Mouse (Mus musculus): Measurements from ENCODE around the gene Arhgef17. TPM values are rescaled to one million over a fixed set of nuclear protein-coding genes. Genes with fewer than 3 reads are reported as not detected.

Gene Arhgef17
- polyA plus RNA-seq, 1 experiment: 0.02 TPM

DNA sequence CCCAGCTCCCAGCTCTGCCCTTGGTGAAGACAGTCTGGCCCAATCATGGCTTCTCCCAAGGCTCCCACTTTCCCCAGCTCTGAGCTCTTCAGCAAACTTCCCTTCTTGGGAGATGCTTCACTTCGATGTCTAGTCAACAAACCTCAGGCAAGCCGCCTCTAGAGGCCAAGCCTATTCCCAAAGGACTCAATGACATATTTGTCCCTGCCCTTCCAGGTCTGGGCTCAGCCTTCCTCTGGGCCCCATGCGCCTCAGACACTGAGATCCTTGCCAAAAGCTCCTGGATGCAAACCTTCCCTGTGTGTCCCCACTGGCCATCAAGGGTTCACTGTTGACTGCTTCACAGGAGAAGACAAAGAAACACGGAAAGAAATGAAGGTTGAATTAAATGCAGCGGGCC lies 10.6 kb downstream of the Arhgef17 start:
- H3K27me3 ChIP-seq (ENCODE audit: control insufficient read depth): peaks cover 4% of the 10 kb centered on the region

DNA sequence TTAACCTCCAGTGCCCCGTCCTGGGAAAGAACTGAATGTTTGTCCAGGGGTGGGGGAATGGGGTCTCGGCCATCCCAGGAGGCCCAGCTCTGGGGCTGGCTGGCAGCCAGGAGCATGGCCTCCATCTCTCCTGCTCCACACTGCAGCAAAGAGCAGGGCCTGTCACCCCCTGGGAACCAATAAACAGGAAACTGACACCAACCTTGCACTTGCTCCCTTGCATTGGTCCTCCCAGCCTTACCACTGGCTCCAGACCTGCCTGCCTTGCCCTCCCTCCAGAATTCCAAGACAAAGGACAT lies 12.1 kb downstream of the Arhgef17 start:
- TF ChIP-seq GATA1 (IDR thresholded peaks at IDR 0.05; ENCODE audit: low read length): no peak
- TF ChIP-seq TAL1 (IDR thresholded peaks at IDR 0.05; ENCODE audit: low read length): no peak
- Histone ChIP-seq H3K4me1 (ENCODE audit: control insufficient read depth) (no peaks in the 10 kb centered on the region), H3K4me3 (replicated peaks) (no peak overlapping the region), H3K9me3 (ENCODE audit: control insufficient read depth, low read length) (no peaks in the 10 kb centered on the region), H3K36me3 (ENCODE audit: control insufficient read depth) (no peaks in the 10 kb centered on the region; the same call in 1 of the 2 replicates), H3K27me3 (ENCODE audit: control insufficient read depth) (no peaks in the 10 kb centered on the region; the same call in 1 of the 2 replicates)

More for the DNA sequence above, 10.6 kb downstream of the Arhgef17 start:
- Histone ChIP-seq H3K4me1 (ENCODE audit: control insufficient read depth) (no peaks in the 10 kb centered on the region), H3K36me3 (ENCODE audit: control insufficient read depth) (no peaks in the 10 kb centered on the region; the same call in 1 of the 2 replicates), H3K9me3 (ENCODE audit: control insufficient read depth, low read length) (no peaks in the 10 kb centered on the region), H3K4me3 (replicated peaks) (no peak overlapping the region)
- TF ChIP-seq TAL1 (IDR thresholded peaks at IDR 0.05; ENCODE audit: low read length): no peak
- no peak for TF ChIP-seq GATA1 (IDR thresholded peaks at IDR 0.05; ENCODE audit: low read length)

DNA sequence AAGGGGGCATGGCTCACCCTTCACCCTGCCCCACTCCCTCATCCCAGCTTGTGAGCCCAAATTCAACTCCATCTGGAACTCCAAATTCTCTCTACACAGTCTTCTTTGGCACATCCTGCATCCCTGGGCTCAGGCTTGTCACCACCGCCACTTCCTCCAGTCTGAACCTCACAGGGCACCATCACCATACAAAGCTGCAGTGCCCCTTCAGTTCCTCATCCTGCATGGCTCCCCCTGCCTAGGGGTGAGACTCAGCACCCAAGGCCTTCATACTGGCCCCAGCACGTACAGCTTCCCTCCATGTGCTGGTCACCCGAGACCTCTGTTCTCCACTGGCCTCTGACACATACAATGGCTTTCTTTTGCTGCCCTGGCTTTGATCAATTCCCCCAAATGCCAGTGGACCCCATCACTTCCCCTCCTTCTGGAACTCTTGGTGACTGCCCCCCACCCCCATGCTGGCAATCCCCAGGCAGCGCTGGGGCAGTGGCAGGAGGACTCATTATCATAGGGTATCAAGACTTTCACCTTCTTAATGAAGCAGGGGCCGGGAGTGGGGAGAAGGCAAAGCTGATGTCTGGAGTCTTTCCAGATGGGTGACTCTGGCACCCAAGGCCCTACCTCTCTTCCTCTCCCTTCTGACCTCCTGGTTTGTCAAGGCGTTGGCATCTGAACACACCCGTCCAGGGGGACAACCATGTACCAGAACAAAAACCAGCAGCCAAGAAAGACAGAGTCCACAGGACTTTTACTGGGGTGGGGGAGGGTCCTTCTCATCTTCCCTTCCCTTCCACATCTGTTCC lies 12.7 kb downstream of the Arhgef17 start:
- no peak overlapping the region for H3K4me3 ChIP-seq (replicated peaks)
- H3K36me3 ChIP-seq (ENCODE audit: control insufficient read depth): no peaks in the 10 kb centered on the region; the same call in 1 of the 2 replicates
- no peaks in the 10 kb centered on the region for H3K27me3 ChIP-seq (ENCODE audit: control insufficient read depth)
- H3K9me3 ChIP-seq (ENCODE audit: control insufficient read depth, low read length): no peaks in the 10 kb centered on the region
- H3K4me1 ChIP-seq (ENCODE audit: control insufficient read depth): no peaks in the 10 kb centered on the region
- TF ChIP-seq GATA1 (IDR thresholded peaks at IDR 0.05; ENCODE audit: low read length) (no peak), TAL1 (IDR thresholded peaks at IDR 0.05; ENCODE audit: low read length) (no peak)

DNA sequence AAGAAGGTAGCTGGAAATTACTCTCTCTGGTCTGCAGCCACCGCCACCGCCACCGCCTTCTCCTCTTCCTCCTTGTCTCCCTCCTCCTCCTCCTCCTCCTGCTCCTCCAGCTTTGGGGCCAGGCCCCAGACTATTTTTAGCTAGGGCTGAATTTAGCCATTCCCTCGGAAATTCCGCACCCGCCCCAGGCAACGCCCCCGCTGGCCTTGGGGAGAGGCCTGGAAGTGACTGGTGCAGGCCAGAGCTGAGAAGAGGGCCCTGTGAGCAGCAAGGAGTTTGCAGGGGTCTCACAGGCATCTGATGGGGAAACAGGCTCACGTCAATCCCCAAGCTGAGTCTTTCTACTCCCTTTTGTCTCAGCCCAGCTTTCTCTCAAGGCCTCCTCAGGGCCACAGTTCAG lies 13.7 kb downstream of the Arhgef17 start:
- H3K9me3 ChIP-seq (ENCODE audit: control insufficient read depth, low read length): no peaks in the 10 kb centered on the region
- H3K4me1 ChIP-seq (ENCODE audit: control insufficient read depth): no peaks in the 10 kb centered on the region
- no peaks in the 10 kb centered on the region for H3K27me3 ChIP-seq (ENCODE audit: control insufficient read depth)
- no peak overlapping the region for H3K4me3 ChIP-seq (replicated peaks)
- TF ChIP-seq GATA1 (IDR thresholded peaks at IDR 0.05; ENCODE audit: low read length) (no peak), TAL1 (IDR thresholded peaks at IDR 0.05; ENCODE audit: low read length) (no peak)
- no peaks in the 10 kb centered on the region; the same call in 1 of the 2 replicates for H3K36me3 ChIP-seq (ENCODE audit: control insufficient read depth)

DNA sequence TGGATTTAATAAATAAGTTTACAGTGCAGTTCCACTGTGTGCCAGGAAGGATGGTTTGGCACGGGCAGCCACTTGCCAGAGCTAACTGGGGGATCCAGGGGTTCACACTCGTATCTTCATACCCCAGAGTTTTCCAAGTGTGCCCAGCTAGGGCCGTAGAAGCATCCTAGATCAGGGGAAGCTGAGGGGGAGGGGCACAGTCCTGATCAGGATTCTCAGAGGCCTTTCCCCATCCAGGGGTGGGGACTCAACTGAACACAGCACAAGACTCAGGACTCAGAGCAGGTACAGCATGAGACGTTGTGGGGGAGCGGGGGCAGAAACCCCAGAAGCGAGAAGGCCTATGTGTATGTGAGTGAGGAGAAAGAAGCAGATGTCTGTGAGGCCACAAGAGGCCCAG lies 14.2 kb downstream of the Arhgef17 start:
- Histone ChIP-seq H3K36me3 (ENCODE audit: control insufficient read depth) (no peaks in the 10 kb centered on the region; the same call in 1 of the 2 replicates), H3K9me3 (ENCODE audit: control insufficient read depth, low read length) (no peaks in the 10 kb centered on the region), H3K27me3 (ENCODE audit: control insufficient read depth) (no peaks in the 10 kb centered on the region), H3K4me1 (ENCODE audit: control insufficient read depth) (no peaks in the 10 kb centered on the region), H3K4me3 (replicated peaks) (no peak overlapping the region)
- no peak for TF ChIP-seq GATA1 (IDR thresholded peaks at IDR 0.05; ENCODE audit: low read length)
- no peak for TF ChIP-seq TAL1 (IDR thresholded peaks at IDR 0.05; ENCODE audit: low read length)

DNA sequence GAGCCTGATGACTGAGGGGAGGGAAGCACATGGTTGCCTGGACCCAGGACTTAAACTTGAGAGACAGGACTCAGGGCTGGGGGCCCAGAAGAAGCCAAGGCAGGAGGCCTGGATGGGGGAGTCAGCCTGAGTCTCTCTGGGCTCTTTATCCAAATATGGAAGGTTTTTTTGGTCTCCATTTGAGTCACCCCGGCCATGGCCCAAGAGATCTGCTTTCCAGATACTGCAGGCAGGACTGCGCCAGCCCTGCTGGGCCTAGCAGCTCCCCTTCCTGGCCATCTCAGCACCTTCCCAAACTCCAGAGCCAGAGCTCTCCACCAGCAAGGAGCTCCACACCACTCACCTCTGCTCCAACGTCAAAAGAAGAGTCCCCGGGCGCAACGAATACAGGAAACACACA lies 15.4 kb downstream of the Arhgef17 start:
- no peak overlapping the region for H3K4me3 ChIP-seq (replicated peaks)
- no peaks in the 10 kb centered on the region for H3K27me3 ChIP-seq (ENCODE audit: control insufficient read depth)
- no peaks in the 10 kb centered on the region; the same call in 1 of the 2 replicates for H3K36me3 ChIP-seq (ENCODE audit: control insufficient read depth)
- no peaks in the 10 kb centered on the region for H3K9me3 ChIP-seq (ENCODE audit: control insufficient read depth, low read length)
- H3K4me1 ChIP-seq (ENCODE audit: control insufficient read depth): no peaks in the 10 kb centered on the region
- TF ChIP-seq GATA1 (IDR thresholded peaks at IDR 0.05; ENCODE audit: low read length): no peak
- no peak for TF ChIP-seq TAL1 (IDR thresholded peaks at IDR 0.05; ENCODE audit: low read length)

DNA sequence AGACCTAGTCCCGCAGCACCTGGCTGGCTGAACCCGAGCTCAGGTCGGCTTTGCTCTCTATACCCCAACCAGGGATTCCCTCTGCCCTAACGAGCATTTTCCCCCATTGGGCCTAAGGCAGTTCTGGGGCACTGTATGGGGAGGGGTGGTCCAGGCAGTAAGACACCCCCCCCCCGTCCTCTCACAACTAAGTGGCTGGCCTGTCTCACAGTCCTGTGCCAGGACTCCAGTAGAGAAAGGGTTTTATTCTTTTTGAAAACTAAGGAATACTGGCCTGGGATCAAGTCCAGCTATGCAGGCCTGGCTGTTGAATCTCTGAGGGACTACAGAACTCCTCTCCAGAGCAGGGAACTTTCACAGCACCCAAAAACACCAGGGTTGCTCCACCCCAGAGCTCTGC lies 16.7 kb downstream of the Arhgef17 start:
- Histone ChIP-seq H3K9me3 (ENCODE audit: control insufficient read depth, low read length) (no peaks in the 10 kb centered on the region), H3K36me3 (ENCODE audit: control insufficient read depth) (no peaks in the 10 kb centered on the region; the same call in 1 of the 2 replicates), H3K4me1 (ENCODE audit: control insufficient read depth) (no peaks in the 10 kb centered on the region), H3K4me3 (replicated peaks) (no peak overlapping the region), H3K27me3 (ENCODE audit: control insufficient read depth) (no peaks in the 10 kb centered on the region)
- TF ChIP-seq TAL1 (IDR thresholded peaks at IDR 0.05; ENCODE audit: low read length): no peak
- TF ChIP-seq GATA1 (IDR thresholded peaks at IDR 0.05; ENCODE audit: low read length): no peak

DNA sequence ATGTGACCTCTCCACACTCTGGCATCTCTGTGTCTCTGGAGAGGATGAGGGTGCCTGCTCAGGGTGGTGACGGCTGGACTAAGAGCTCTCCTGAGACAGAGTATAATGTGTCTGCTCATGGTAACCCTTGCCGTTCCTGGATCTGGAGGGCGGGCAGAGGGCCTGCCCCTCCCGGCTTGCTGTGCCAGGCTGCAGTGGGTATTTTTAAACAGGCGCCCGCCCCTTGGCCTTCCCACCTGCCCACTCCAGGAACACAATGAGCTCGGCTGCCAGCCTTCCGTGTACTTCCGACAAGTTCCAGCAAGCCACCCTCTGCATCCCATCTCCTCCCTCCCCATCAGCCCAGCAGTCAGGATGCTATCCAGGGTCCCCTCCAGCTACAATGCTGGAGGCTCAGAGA lies 20.1 kb downstream of the Arhgef17 start:
- no peak for TF ChIP-seq TAL1 (IDR thresholded peaks at IDR 0.05; ENCODE audit: low read length)
- no peak for TF ChIP-seq GATA1 (IDR thresholded peaks at IDR 0.05; ENCODE audit: low read length)
- Histone ChIP-seq H3K4me1 (ENCODE audit: control insufficient read depth) (no peaks in the 10 kb centered on the region), H3K9me3 (ENCODE audit: control insufficient read depth, low read length) (no peaks in the 10 kb centered on the region), H3K4me3 (replicated peaks) (no peak overlapping the region), H3K36me3 (ENCODE audit: control insufficient read depth) (no peaks in the 10 kb centered on the region; the same call in 1 of the 2 replicates), H3K27me3 (ENCODE audit: control insufficient read depth) (no peaks in the 10 kb centered on the region)

DNA sequence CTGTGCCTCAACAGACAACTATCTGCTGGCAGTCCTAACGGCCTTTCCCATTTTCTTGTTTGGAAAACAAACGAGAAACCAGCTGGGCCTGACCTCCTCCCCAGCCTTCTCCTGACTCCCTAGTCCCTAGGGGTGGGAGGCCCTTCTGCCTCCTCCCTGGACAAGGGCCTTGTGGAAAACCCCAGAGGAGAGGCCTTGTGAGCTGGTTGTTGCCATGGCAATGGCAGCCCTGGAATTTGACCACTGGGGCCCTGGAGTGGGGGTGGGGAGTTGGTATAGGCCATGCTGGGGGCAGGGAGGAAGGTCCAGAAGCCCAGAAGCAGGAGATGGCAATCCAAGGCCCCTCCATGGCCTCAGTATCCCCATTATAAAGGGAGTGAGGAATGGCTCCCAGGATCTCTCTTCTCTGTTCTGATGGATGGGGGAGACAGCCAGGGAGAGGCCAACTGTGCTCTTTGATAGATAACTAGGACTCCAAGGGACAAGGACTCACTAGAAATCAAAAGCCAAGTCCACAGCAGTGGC lies 20.6 kb downstream of the Arhgef17 start:
- H3K27me3 ChIP-seq (ENCODE audit: control insufficient read depth): no peaks in the 10 kb centered on the region
- no peaks in the 10 kb centered on the region; the same call in 1 of the 2 replicates for H3K36me3 ChIP-seq (ENCODE audit: control insufficient read depth)
- TF ChIP-seq TAL1 (IDR thresholded peaks at IDR 0.05; ENCODE audit: low read length) (no peak), GATA1 (IDR thresholded peaks at IDR 0.05; ENCODE audit: low read length) (no peak)
- H3K9me3 ChIP-seq (ENCODE audit: control insufficient read depth, low read length): no peaks in the 10 kb centered on the region
- H3K4me1 ChIP-seq (ENCODE audit: control insufficient read depth): no peaks in the 10 kb centered on the region
- H3K4me3 ChIP-seq (replicated peaks): no peak overlapping the region

All from erythroblast, embryonic 14.5 days (primary cell).